In the genomic region with DNA sequence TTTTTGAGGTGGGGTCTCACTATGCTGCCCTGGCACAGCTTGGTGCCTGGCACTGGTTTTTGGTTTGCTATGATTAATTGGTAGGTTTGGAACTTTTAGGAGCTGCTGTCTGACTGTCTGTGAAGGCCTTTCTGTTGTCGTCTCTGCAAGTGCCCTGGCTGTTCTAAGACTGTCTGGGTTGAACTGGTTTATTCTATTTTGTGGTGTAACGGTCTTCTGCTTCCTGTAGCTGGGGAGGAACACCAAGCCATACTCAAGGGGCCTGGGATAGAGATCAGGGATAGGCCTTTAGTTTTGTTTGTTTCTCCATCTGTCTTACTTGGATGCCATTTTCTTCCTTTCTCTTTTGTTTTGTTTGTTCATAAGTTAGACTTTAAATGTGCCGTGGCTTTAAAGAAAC, we compare ENCODE assay signal across 1 mouse cellular context.
TF ChIP-seq lines count a peak whose summit lies in the region.

No protein-coding gene starts in this region.

TF ChIP-seq in CH12.LX, 34 proteins besides CTCF, POLR2A, EP300 and RAD21 (continued from another document):
- TF ChIP-seq KAT2A (IDR thresholded peaks at IDR 0.05; ENCODE audit: insufficient replicate concordance, low read length) (no peak), ETS1 (conservative IDR thresholded peaks at IDR 0.05; ENCODE audit: low read depth, low read length) (no peak), ZC3H11A (IDR thresholded peaks at IDR 0.05; ENCODE audit: low read depth, low read length) (no peak), BHLHE40 (IDR thresholded peaks at IDR 0.05; ENCODE audit: low read depth, low read length) (no peak), RCOR1 (conservative IDR thresholded peaks at IDR 0.05; ENCODE audit: low read depth, low read length) (no peak), HCFC1 (IDR thresholded peaks at IDR 0.05; ENCODE audit: low read depth, low read length) (no peak), ZKSCAN1 (IDR thresholded peaks at IDR 0.05; ENCODE audit: borderline replicate concordance, low read depth, low read length) (no peak), ELF1 (IDR thresholded peaks at IDR 0.05; ENCODE audit: low read depth, low read length) (no peak), TCF12 (IDR thresholded peaks at IDR 0.05; ENCODE audit: low read depth, low read length) (no peak), JUND (conservative IDR thresholded peaks at IDR 0.05; ENCODE audit: low read depth, low read length) (no peak), USF1 (IDR thresholded peaks at IDR 0.05; ENCODE audit: low read depth, low read length) (no peak), MEF2A (IDR thresholded peaks at IDR 0.05; ENCODE audit: borderline replicate concordance, low read depth, low read length) (no peak), USF2 (conservative IDR thresholded peaks at IDR 0.05; ENCODE audit: low read depth, low read length) (no peak), MXI1 (IDR thresholded peaks at IDR 0.05; ENCODE audit: low read depth, low read length) (no peak), MYC (IDR thresholded peaks at IDR 0.05; ENCODE audit: low read depth, low read length) (no peak), POLR2AphosphoS2 (IDR thresholded peaks at IDR 0.05; ENCODE audit: low read depth, low read length) (no peak), SIN3A (IDR thresholded peaks at IDR 0.05; ENCODE audit: low read length) (no peak), MAZ (IDR thresholded peaks at IDR 0.05; ENCODE audit: low read depth, low read length) (no peak)
